Mouse (Mus musculus) CH12F3 (cell line): Measurements from ENCODE around the gene Pglyrp1.

ENCODE experiments used
- in situ Hi-C: fragments of 300-500 bp; cut with MboI; formaldehyde crosslinking; loops from 2 replicates; pipeline ENCODE4 v1.14.3; 2020; ENCODE audit warnings: low sequenced_read_pairs

The Pglyrp1 gene

GRCm38 (mm10) chr7:18871031-18871430 lies at the start of gene Pglyrp1:
Gene Pglyrp1 (plus strand): TSS chr7:18871331.
- in situ Hi-C loops: loop anchor here (10.0 kb wide), 1 partner anchor 116 kb away; no protein-coding TSS in a partner anchor

DNA sequence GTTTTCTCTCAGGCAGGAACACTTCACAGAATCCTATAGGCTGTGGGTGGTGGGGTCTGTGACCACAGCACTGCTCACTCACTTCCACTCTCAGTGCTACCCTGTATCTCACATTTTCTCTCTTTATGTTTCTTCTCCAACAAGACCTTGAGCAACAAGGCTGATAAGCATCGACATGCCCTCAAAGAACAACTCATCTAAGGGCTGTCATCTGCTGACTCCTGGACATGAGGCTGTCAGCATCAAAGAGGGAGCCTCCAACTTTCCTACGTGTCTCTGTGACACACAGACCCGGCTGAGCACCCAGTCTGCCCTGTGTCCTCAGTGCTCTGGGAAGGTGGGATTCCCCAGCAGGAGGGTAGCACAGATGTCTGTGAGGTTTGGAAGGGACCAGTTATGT lies 49.6 kb upstream of the Pglyrp1 start, which contains the start of gene Psg17:
TSS of gene Psg17 (minus strand) at position 101 of the 400 bp plus-strand sequence.
- in situ Hi-C loops: no loop called here

GRCm38 (mm10) chr7:18827792-18828546 lies 43.2 kb upstream of the Pglyrp1 start:
- in situ Hi-C loops: no loop called here

- in situ Hi-C loops: no loop called here
Observed at GRCm38 (mm10) chr7:18828592-18828991, 42.5 kb upstream of the Pglyrp1 start.

DNA sequence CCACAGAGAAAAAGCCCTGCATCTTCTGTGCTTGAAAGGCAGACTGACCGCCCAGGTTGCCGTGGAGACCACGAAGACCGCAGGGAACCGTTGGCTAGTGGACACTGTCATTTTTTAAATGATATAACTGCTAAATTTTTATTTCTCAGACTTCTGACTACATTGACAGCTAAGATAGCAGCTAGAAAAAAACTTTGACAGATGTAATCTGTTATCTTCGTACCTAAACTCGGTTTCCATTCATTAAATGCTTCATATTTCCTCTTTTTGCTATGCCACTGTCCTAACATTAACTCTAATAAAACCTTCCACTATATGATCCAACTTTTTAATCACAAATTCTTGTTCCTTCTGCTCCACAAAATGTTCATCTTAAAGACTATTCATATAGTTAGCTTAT lies 41.6 kb upstream of the Pglyrp1 start:
- in situ Hi-C loops: no loop called here

DNA sequence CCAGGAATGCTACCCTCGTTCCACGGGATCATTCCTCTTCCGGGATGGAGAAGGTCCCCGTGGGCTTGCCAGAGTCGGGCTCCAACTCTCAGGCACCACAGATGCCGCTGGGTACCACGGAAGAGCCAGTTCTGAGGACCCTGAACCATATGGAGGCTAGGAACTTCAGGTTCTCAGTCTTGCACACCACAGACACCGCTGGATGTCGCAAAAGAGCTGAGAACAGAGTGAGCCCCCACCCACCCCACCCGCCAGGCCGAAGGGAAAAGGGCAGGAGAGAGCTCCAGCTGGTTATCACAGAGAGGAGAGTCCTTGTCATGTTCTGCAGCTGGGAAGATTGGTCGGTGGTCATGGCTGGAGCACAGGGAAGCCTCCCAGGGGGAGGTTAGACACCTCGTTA lies 38.8 kb upstream of the Pglyrp1 start:
- in situ Hi-C loops: no loop called here

GRCm38 (mm10) chr7:18839865-18840264 lies 31.3 kb upstream of the Pglyrp1 start, which contains the start of gene Mill2:
Gene Mill2 (plus strand): TSS chr7:18839966.
- in situ Hi-C loops: no loop called here

GRCm38 (mm10) chr7:18840386-18841173 lies 30.6 kb upstream of the Pglyrp1 start:
- in situ Hi-C loops: no loop called here

DNA sequence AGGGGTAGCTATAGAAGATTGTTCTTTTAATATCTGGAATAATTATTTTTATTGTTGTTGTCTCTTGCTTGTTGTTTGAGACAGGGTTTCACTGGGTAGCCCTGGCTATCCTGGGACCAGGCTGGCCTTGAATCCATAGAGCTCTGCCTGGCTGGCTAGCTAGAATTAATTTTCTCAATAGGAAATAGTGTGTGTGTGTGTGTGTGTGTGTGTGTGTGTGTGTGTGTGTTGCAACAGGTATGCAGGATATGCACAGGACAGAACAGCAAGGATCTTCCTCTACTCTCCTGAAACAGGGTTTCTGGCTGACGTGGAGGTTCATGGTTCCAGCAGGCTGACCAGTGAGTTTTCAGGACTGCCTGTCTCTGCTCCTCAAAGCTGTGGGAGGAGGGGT lies 30.0 kb upstream of the Pglyrp1 start:
- in situ Hi-C loops: no loop called here

DNA sequence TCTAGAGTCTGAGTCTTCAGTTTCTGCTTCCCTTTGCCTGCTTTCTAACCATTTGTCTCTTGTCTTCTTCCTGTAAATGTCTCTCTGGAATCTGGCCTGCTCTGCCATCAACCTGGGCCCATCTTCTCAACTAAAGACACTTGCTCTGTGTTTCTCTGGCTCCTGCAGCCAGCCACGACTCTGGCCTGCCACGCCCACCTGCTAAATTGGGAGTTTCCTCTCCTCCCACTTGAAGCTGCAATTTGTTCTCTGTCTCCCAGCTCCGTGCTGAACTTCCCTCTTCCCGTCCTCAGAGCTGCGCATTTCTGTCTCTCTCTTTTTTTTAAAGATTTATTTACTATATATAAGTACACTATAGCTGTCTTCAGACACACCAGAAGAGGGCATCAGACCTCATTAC lies 26.3 kb upstream of the Pglyrp1 start:
- in situ Hi-C loops: no loop called here

GRCm38 (mm10) chr7:18848395-18848794 lies 22.7 kb upstream of the Pglyrp1 start:
- in situ Hi-C loops: no loop called here

- in situ Hi-C loops: no loop called here
Observed at GRCm38 (mm10) chr7:18858310-18858916, 12.7 kb upstream of the Pglyrp1 start.

DNA sequence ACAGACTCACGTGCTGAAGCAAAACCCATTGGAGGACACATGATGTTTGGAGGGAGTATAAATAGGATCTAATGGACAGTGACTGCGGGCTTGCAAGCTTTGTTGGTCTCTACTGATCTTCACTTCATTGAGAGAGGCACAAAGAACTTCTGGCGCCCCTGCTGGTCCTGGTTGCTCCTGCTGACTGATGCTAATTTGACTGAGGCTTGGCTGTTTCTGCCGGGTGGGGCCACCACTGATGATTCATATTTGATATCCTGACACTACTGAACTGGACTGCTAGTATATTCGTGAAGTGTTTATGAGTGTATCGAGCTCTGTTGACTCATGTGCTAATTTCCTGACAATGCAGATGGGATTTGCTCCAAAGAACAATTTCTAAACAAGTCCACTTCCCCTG lies 8.3 kb upstream of the Pglyrp1 start:
- in situ Hi-C loops: no loop called here

- in situ Hi-C loops: no loop called here
Observed at GRCm38 (mm10) chr7:18868491-18868890, 2.6 kb upstream of the Pglyrp1 start.

DNA sequence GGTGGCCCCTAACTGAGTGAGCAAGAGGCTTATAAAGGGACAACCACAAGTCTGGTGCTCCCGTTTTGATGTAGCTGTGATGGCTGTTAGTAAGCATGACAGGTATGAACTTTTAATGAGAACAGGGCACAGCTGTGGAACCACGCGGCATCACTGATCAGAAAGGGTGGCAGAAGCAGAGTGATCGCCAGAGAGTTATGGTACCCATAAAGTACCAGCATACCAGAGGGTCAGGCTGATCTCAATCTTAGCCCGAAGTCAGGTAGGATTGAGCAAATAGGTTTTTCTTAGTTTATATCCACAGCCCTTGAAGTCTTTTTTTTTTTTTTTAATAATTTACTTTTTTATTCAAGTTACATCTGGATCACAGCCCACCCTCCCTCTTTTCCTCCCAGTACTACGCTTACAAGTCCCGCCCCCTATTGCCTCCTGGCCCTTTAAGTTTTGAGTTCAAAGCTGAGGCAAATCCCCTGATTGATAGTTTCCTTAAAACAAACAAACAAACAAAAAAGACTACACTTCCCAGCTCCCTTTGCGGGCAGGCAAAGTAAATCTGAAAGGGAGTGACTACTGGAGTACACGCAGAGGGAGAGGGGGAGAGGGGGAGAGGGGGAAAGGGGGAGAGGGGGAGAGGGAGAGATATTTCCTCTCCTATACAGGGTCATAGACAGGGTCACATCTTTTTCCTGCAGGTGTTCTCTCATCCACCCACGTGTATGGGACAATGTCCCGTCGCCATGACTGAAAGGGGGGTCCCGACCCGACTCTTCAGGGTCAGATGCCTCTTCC lies 1.1 kb downstream of the Pglyrp1 start:
- in situ Hi-C loops: loop anchor here (10.0 kb wide), 1 partner anchor 117 kb away; no protein-coding TSS in a partner anchor

- in situ Hi-C loops: loop anchor here (10.0 kb wide), 1 partner anchor 118 kb away; no protein-coding TSS in a partner anchor
Observed at GRCm38 (mm10) chr7:18872816-18873215, 1.7 kb downstream of the Pglyrp1 start.

- in situ Hi-C loops: loop anchor here (10.0 kb wide), 1 partner anchor 118 kb away; no protein-coding TSS in a partner anchor
Observed at GRCm38 (mm10) chr7:18873253-18873652, 2.1 kb downstream of the Pglyrp1 start.

DNA sequence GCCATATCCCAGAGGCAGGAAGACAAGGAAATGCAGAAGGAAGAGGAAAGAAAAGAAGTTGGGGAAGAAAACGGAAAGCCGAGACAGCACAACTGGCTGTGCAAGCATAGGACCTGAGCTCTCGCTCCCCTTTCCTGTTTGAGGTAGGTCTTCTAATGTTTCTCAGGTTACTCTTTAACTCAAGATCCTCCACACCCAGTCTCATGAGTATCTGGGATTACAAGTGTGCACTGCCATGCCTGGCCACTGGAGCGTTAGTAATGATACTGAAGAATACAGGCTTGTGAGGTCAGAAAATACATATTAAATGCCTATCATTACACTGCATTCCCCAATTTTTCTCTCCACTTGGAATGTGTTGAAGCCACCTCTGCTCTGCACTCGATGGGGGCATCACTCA lies 4.2 kb downstream of the Pglyrp1 start:
- in situ Hi-C loops: loop anchor here (10.0 to 25.0 kb wide), 2 partner anchors 121 to 1938 kb away; partner anchors contain the start of gene Pnmal2

DNA sequence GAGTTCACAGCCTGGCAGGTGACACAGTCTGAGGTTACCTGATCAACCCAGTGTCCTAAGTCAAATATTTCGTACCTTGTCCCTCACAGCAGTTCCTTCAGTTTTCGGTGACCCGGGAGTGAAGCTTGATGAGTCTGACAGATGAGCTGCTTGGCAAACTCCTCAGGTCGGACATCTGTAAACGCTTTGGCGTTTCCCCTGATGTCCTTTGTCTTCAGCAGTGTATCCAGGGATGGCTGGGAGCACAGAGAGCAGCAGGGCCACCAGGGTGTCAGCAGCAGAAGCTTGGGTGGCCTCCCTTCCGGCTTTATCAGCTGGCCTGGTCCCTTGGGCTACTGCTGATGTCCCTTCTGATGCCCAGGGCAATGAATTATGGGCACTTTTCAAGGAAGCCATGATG lies 7.6 kb downstream of the Pglyrp1 start:
- in situ Hi-C loops: loop anchor here (10.0 to 25.0 kb wide), 2 partner anchors 124 to 1941 kb away; partner anchors contain the start of gene Pnmal2
